Mouse (Mus musculus): Measurements from ENCODE around the gene Stpg1.
A peak's percentile ranks its signal among the peaks of the same experiment; 100 is the strongest.

Gene Stpg1

DNA sequence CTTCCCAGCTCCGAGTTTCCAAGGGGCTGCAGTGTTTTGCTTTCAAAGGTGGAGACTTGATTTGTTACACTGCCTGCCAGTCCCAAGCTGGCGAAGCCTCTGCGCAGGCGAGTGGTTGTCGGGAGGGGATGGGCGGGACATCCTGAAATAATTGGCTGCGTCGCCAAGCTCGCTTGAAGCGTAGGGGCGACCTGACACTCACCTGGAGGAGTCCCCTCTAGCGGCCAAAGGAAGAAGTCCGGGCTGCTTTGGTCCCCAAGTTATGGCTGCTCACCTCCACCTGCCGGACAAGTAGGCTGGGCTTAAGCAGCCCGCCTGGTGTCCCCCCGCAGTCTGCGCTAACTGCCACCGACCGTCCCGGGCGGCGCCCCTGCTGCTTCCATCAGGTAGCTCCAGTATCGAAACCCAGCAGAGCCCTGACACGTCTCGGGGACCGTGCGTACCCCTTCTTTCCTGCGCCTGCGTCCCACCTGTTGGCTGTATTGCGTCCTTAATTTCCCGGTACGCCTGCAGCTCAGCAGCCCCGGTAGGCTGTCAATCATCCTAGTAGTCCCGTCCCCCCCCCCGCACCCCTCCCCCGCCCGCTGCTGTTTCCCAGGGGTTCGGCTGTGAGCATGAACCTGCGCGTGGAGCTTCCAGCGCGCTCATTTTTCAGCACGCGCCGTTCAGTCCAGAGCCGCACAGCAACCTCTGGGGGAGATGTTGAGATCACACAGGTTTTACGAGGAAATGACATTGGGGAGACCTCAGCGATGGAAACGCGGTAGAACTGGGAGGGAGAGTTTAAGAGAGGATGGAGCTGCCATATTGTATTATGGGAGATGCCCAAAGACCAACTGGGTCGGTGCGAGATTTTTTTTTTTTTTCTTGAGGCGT lies at the start of gene Stpg1, which contains the start of gene Nipal3:
Stpg1 (plus strand) TSS at position 270 of the 876 bp plus-strand sequence.
Nipal3 (minus strand) TSS at position 518 of the 876 bp plus-strand sequence.
- DNase-seq: peak; percentile 97

DNA sequence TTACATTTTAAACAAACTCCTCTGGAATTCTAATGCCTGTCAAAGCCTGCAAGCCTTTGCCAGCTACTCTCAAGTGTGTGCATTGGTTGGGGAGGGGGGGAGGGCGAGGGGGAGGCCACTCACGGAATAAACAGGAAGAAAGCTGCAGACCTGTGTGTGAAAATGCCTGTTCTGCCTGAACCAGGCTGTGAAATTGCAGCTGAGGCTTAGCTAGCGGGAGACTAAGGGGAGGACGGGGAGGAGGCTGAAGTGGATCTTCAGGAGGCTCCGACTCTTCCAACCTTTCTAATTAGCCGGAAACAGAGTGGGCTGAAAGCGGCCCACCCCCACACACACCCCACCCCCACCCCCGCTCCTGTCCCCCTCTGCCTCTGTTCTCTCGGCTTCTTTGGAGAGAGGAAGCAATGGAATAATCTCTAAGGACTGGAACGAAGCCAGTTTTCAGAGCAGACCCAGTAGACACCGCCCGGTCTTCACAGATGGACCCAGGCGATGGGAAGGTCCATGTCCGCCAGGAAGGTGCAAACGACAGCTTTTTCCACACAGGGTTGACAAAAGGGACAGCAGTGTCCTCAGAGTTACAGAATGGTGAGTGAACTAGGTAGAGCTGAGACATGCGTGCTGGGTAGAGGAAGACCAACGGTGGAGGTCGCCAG lies 43.1 kb upstream of the Stpg1 start:
- peak; percentile 31 to 45 for DNase-seq

DNA sequence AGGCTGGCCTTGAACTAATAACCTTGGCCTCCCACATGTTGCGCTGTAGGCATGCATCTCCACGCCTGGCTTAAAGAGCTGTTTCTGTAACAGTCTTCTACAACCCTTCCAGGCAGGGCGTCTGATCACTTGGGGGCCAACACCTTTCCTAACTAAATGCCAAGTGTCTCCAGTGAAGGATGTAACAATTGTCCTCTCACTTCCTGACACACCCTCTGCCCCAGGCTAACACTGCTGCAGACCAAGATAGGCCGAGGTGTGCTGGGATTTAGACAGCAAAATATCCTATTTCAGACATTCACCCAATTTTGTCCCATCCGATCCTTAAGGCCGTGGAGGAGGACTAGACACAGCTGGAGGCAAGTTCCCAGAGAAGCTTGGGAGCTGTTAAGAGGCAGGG lies 41.4 kb upstream of the Stpg1 start:
- DNase-seq: no peak

DNA sequence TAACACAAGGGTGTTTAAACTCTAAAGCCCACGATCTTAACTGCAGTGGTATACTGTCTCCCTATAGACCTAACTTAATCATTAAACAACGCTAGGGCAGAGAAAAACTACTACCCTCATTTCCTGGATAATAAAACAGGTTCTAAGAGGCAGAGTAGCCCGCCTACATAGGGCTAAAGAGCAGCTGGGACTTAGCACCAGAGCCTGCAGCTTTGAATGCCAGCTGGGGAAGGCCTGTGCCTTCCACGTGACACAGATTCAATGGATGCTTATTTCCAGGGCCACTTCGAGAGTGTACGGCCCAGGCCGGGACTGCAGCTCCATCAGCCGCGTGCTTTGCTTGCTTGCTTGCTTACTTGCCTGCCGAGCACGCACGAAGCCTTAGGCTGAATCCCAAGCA lies 41.0 kb upstream of the Stpg1 start:
- no peak for DNase-seq

DNA sequence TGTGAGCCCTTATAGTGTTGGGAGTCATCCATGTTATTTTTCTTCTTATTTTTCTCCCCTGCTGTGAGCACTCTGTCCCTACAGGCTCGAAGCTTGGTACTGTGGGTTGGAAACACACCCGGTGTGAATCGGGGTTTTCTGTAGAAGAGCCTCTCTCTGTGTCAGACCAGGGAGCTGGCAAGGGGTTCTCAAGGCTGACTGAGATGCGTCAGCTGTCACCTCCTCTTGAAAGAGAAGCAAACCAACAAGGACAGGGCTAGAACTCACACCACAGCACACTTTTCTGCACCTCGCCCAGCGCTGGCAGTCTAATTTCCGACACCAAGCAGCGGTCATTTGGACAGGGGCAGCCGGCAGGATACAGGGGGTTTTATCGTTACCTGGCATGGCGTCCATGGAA lies 31.2 kb upstream of the Stpg1 start:
- no peak for DNase-seq

DNA sequence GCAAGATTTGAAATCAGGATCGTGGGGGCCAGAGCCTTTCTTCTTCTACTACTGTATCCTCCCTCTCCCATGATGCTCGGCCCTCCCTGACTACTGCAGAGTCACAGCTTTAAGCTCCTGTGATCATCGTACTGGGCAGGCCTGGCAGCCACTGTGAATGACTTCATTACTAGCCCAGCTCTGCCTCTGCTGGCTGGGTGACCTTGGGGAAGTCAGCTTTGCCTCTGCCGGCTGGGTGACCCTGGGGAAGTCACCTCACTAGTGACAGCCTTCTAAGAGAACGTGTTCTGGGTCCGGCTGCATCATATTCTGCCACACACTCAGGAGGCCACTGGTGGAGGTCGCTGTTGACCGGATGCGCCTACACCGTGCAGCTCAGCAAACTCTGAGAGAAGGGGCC lies 16.7 kb upstream of the Stpg1 start:
- no peak for DNase-seq

DNA sequence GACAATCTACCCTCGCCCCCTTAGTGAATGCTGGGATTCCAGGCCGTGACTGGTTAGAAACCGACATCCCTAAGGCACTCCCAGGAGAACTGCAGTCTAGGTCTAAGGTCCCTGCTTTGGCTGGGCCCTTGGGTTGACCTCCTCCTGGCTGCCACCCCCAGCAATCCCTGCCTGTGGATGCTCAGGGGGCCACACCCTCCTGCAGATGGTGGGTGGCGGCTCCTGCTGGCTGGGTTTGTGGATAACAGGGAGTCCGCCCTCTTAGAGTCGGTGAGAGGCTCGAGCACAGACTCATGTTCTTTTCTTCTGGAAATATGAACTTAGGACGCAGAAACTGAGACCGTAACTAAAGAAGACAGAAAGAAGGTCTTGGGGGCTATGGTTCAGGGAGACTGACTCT lies 14.2 kb upstream of the Stpg1 start:
- DNase-seq: no peak

DNA sequence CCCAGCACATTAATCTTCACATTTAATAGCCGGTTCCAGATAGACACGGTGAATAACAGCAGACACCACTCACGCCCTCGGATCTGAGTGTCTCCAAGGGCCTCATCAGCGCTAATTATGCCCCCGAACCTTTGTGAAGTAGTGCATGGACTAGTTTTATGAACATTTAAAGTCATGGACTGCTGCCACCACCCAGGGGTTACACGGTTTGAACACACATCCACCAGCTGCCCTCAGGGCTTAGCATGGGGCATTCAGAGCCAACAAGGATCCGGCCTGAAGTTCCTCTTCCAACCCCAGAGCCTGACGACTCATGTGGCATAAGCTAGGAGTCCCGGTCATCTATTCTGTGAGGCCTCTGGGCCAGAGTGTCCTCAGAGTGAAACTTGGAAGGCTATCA lies 9.5 kb upstream of the Stpg1 start:
- no peak for DNase-seq

DNA sequence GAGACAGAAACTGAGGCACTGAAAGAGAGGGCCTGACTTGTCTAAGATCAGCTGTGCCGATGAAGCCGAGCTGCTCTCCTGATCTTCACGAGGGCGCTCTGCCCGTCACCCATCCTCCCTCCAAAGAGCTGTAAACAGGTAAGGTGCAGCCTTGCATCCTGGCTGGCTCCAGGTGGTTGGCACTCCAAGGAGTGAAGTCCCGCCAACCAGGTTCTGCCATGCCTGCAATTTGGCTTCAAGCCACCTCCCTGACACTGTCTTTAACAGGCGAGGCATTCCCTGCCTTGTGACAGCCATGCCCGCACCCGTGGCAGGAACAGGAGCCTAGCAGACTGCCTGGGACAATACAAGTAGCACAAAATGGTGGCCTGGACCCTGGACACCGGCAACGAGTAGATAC lies 8.2 kb upstream of the Stpg1 start:
- DNase-seq: peak; percentile 59 to 64

DNA sequence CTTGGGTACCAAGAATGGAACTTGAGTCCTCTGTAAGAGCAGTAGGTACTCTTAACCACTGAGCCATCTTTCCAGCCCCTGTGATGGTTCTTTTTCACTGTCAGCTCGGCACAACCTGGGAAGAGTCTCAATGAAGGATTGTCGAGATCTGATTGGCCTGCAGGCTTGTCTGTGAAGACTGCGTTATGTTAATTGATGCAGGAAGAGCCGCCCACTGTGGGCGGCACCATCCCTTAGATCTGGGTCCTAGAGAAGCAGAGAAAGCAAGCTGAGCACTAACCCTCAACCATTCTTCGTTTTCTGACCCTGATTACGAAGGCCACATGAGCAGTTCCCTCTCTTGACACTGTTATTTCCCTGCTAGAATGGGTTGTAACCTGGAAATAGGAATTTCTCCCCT lies 5.3 kb upstream of the Stpg1 start:
- no peak for DNase-seq

DNA sequence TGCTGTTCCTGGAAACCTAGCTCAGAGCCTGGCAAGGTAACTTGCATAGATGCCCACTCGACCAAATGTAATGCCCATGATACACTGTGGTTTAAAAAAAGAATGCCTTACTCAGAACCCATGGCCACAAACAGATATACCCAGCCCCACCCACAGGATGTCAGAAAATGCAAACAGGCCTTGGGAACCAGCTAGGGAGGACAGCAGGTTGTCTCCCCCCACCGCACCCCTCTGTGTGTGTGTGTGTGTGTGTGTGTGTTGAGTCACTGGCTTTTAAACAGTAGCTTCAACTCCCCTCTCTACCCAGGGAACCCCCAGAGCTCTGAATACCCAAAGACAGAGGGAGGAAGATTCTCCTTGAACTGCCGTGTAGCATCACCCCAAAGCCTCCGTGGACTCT lies 1.3 kb upstream of the Stpg1 start:
- peak in 1 of 2 experiments; percentile 22 for DNase-seq

DNA sequence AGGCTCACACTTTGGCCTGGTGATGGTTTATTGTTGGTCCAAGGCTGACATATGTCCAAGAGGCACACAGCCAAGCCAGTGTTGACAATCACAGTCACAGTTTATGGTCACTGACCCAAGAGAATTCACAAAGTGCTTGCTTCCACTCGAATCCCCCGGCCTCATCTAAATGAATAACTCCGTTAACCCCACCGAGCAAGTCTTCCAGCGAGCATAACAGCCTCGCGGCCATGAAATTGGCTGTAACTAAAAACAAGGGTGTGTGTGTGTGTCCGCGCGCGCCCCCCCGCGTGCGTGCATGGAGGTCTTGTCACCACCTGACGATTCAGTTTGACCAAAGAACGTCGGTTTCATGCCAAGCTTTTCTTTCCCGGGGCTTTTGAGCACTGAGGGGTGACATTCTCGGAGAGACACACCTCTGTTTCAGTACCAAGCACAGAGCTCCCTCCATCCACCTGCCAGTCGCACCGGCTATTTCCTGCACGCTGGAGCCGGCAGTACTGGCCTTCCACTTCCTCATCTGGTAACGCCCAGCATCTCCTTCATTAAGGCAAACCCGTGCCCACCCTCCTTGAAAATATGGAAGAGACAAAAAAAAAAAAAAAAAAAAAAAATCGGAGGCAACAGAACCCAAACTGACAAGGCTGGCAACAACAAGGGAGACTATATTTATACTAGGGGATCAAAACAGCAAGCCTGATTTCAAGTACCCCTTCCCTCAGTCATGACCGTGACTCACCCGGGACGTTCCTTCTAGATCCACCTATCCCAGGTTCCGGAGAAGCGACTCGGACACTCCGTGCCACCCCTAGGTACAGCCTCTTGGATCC lies 684 bp upstream of the Stpg1 start:
- DNase-seq: peak; percentile 71 to 72

DNA sequence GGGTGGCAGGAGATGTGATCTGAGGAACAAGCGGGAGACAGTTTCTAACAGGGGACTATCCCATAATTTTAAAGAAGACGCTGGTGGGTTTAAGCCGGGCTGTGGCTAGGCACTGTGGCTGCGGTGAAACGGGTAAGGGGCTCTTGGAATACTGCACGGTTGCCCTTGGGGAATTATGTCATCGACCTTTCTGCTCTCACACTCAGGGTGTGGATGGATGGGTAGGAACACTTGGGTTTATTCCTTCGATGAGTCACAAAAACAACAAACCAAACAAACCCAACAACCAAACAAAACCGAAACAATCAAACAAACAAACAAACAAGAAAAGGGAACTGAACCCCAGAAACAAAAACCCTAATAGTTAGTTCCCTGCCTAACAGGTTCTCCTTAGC lies 804 bp downstream of the Stpg1 start:
- no peak for DNase-seq

DNA sequence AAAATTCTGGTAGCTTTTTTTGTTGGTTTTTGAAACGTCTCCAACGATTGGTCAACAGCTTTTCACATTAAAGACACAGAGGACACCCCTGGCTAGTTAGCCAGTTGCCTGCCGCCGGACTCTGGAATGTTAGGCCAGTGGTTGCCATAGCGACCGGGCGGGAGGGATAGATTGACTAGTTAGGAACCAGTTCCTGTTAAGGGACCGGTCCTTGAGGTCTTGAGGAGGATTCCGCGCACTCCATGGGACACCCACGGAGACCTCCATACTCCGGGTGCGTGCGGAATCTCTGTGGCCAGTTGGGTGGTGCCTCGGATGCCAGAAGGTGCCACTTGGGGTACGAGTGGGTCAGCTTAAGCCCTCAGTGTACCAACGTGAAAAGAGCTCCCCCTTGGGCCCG lies 1.2 kb downstream of the Stpg1 start:
- peak; percentile 52 to 65 for DNase-seq

DNA sequence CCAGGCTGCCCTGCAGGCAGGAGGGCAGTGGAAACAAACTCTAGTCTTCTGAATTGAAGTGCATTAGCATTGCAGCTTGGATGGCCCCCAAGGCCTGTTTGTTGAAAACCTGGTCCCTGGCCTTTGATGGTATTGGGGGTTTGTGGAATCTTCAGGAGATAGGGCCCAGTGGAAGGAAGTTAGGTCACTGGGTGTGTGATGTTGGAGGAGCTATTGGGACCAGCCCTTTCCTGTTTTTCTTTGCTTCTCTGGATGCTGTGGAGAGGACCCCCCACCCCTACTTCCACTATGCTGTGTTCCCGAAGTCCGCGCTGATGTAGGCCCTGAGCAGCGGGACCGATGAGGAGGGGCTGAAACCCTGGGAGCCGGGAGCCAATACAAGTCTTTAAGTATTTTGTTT lies 3.5 kb downstream of the Stpg1 start:
- no peak for DNase-seq

DNA sequence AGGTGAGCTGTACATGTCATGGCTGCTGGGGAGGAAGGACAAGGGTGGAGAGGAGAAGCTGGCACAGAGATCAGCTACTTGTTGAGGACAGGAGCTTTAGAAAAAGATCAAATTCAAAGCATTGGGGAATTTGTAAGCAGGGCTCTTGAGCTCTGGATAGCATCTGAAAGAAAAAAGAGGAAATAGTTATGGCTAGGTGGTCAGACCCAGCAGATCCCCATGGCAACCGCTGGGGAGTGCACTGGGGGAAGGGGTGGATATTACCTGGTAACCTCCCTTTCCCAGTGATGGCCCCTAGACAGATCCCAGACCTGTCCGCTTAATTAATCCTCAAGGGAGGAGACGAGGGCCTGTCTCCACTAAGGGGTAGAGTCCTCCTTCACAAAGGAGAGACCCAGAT lies 5.2 kb downstream of the Stpg1 start:
- DNase-seq: no peak

DNA sequence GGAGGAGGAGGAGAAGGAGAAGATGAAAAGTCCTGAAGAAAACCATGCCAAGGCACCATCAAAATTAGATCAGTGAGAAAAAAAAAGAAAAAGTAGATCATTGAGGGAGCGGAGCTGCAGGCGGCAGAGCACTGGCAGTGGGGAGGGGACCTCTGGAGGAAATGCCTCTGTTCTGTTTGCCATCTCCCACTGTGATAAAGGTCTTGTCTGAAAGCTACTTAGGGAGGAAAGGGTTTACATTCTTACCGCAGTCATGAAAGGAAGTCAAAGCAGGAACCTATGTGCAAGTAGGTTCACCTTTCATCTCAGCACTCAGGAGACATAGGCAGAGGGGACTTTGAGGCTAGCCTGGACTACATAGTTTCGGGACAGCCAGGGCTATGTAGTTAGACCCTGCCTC lies 7.0 kb downstream of the Stpg1 start:
- no peak for DNase-seq

DNA sequence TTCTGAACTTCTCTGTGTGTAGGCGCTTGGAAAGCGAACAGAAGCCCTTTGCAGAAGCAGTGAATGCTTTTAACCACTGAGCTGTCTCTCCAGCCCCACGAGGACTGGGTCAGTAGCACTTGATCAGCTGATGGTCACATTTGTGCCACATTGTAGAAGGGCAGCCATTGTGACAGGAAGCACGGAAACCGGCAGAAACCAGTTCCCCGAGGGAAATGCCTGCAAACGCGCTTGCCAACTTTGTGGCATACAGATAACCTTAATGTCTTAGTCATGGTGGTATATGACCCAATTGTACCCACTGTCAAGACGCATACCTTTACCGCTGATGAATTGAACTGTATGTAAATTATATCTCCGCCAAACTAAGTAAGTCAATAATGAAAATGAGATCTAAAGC lies 11.2 kb downstream of the Stpg1 start:
- no peak for DNase-seq

DNA sequence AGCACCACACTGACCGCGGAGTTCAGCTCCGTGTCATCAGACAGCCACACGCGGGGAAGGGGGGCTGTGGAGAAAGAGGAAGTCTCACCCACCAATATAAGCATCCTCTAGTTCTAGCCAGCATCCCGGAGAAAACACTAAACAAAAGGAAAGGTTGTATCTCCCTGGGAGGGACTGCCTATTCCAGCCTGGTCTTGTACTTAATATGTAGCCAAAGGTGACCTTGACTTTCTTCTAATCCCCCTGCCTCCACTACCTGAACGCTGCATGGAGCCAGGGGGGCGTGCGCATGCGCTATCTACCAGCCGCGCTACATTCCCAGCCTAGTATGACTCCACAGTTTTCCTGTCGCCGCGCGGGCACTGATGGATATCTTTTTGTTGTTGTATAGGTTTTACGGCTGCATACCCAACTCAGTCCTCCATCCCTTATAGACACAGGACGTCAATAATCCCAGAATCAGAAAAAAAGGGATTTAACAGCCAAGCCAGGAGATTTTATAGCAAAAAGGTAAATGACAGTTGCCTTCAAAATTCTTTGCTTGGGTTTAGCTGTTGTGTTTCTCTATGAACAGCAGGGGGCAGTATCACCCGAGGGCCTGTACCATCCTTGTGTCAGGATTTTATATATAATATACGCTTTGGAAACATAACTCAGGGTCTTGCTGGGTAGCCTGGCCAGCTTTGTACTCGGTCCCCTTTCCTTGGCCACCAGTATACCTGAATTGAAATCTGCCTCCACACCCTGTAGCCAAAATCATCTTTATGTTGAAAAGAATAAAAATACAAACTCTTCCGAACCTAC lies 13.2 kb downstream of the Stpg1 start:
- DNase-seq: peak; percentile 57 to 62

DNA sequence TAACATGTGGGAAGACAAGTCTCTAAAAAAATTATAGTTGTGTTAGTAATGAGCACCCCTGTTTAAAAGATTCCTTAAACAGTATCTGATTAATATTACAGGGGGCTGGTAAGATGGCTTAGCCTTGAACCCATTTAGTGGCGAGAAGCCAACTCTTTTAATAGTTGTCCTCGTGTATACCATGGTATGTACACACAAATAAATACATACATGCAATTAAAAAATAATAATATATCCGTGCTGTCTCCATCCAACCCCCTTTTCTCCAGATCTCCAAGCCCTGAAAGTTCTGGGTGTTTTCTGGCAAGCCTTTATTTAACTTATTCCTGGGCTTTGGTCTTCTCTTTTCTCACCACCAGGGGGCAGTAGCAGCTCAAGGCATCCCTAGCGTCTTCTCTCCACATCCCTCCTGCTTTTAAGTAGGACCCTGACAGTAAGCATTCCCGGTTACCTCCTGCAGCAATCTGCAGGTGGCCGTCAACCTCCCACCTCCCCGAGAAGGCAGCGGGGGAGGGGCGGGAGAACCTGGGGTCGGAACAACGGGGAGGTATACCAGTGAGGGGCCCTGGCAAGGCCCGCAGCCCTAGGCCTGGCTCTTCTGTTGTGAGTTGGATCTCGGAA lies 13.9 kb downstream of the Stpg1 start:
- DNase-seq: peak; percentile 88 to 92

DNA sequence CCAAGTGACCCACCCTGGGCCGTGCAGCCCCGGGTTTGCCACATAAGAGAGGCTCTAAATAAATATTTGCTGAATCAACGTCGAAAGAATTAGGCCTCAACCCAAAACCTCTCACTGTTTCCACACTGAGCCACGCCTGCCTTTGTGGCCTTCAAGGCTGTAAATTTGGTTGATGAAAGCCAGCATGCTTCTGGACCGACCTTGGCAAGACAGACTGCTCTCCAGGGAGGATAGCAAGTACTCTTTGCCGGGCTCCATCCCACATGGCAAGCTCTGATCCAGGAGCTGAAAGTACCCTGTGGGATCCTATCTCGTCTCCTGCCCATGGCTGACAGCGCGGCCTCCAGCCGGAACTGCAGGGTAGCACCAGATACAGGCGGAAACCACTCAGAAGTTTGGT lies 14.9 kb downstream of the Stpg1 start:
- DNase-seq: no peak

DNA sequence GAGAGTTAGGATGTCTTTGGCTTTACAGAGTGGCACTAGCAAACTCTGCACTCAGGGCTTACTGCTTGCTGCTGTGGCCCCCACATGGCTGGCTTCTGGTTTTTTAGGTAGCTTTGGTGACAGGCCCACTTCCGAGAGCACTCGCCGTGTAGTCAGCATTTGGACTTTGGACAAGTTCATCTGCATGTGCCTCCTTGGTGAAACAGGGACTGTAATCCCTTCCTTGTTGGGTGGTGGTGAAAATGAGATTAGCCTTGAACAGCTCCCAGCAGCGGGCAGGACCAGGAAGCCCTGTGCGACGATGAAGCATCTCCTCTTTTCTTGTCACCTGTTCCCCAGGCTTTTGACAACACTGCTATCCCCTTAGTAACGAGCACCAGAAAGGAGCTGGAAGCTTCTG lies 19.3 kb downstream of the Stpg1 start:
- DNase-seq: no peak

Data from cerebellum, postnatal 10 days (tissue).